Mouse (Mus musculus) splenic B cell, adult 2 months (primary cell): Measurements from ENCODE around the gene Copa.
A peak's percentile ranks its signal among the peaks of the same experiment; 100 is the strongest.

Source experiments
- DNase-seq: peaks from one replicate; pipeline ENCODE4 v3.0.0-alpha.2; 2011; ENCODE audit warnings: low read depth, low spot score
- H3K27me3 ChIP-seq: 2 replicates; pipeline ENCODE4 v1.6.1; 2012; ENCODE audit warnings: mild to moderate bottlenecking, low read length, moderate library complexity, mixed read lengths; ENCODE audit not compliant: control insufficient read depth, poor library complexity, insufficient read depth, severe bottlenecking
- H3K36me3 ChIP-seq: 2 replicates; pipeline ENCODE4 v1.6.1; 2012; ENCODE audit warnings: mild to moderate bottlenecking, low read length, moderate library complexity, mixed read lengths; ENCODE audit not compliant: control insufficient read depth, poor library complexity, insufficient read depth, severe bottlenecking

Gene Copa

GRCm38 (mm10) chr1:172082101-172082898 lies at the start of gene Copa, which contains the start of gene Ncstn:
Copa (plus strand) TSS chr1:172082529.
Ncstn (minus strand) TSS chr1:172082795.
- Histone ChIP-seq H3K27me3 (no peaks in the 10 kb centered on the region), H3K36me3 (peaks cover 10% of the 10 kb centered on the region)
- peak; percentile 92 for DNase-seq

- H3K36me3 ChIP-seq, result no peaks in the 10 kb centered on the region
- no peak for DNase-seq
Observed at GRCm38 (mm10) chr1:172046410-172046809, 35.9 kb upstream of the Copa start.

GRCm38 (mm10) chr1:172046938-172047337 lies 35.4 kb upstream of the Copa start:
- DNase-seq, result peak; percentile 83
- no peaks in the 10 kb centered on the region; the same call in 1 of the 2 replicates for H3K27me3 ChIP-seq
- H3K36me3 ChIP-seq, result no peaks in the 10 kb centered on the region

More at GRCm38 (mm10) chr1:172046410-172046809, 35.9 kb upstream of the Copa start:
- no peaks in the 10 kb centered on the region; the same call in 1 of the 2 replicates for H3K27me3 ChIP-seq

GRCm38 (mm10) chr1:172048241-172048734 lies 34.0 kb upstream of the Copa start:
- H3K36me3 ChIP-seq, result no peaks in the 10 kb centered on the region
- no peak for DNase-seq
- no peaks in the 10 kb centered on the region; the same call in none of the 2 replicates for H3K27me3 ChIP-seq

- DNase-seq, result no peak
- Histone ChIP-seq H3K36me3 (no peaks in the 10 kb centered on the region), H3K27me3 (peaks cover 2% of the 10 kb centered on the region)
Observed at GRCm38 (mm10) chr1:172049131-172049782, 33.1 kb upstream of the Copa start.

- DNase-seq, result no peak
- H3K27me3 ChIP-seq, result peaks cover 2% of the 10 kb centered on the region
- no peaks in the 10 kb centered on the region for H3K36me3 ChIP-seq
Observed at GRCm38 (mm10) chr1:172052766-172053279, 29.5 kb upstream of the Copa start.

GRCm38 (mm10) chr1:172053541-172054440 lies 28.5 kb upstream of the Copa start:
- peaks cover 2% of the 10 kb centered on the region for H3K27me3 ChIP-seq
- H3K36me3 ChIP-seq, result no peaks in the 10 kb centered on the region
- DNase-seq, result no peak

GRCm38 (mm10) chr1:172056251-172056650 lies 26.1 kb upstream of the Copa start:
- Histone ChIP-seq H3K36me3 (no peaks in the 10 kb centered on the region), H3K27me3 (peaks cover 2% of the 10 kb centered on the region; the same call in 1 of the 2 replicates)
- no peak for DNase-seq

GRCm38 (mm10) chr1:172057491-172057921 lies 24.8 kb upstream of the Copa start, which contains the start of gene Nhlh1:
Nhlh1 (minus strand) TSS chr1:172057573.
- no peak for DNase-seq
- H3K27me3 ChIP-seq, result 0 out of 2 replicates have a peak, but pooled peaks cover 2% of the 10 kb centered on the region
- no peaks in the 10 kb centered on the region for H3K36me3 ChIP-seq

GRCm38 (mm10) chr1:172058321-172058720 lies 24.0 kb upstream of the Copa start:
- Histone ChIP-seq H3K36me3 (no peaks in the 10 kb centered on the region), H3K27me3 (0 out of 2 replicates have a peak, but pooled peaks cover 2% of the 10 kb centered on the region)
- DNase-seq, result no peak

- Histone ChIP-seq H3K36me3 (no peaks in the 10 kb centered on the region), H3K27me3 (0 out of 2 replicates have a peak, but pooled peaks cover 2% of the 10 kb centered on the region)
- DNase-seq, result no peak
Observed at GRCm38 (mm10) chr1:172058874-172059273, 23.5 kb upstream of the Copa start.

- Histone ChIP-seq H3K27me3 (no peaks in the 10 kb centered on the region), H3K36me3 (peaks cover under 1% of the 10 kb centered on the region)
- DNase-seq, result no peak
Observed at GRCm38 (mm10) chr1:172060659-172061058, 21.7 kb upstream of the Copa start.

GRCm38 (mm10) chr1:172061217-172061616 lies 21.1 kb upstream of the Copa start:
- H3K27me3 ChIP-seq, result no peaks in the 10 kb centered on the region
- peaks cover 3% of the 10 kb centered on the region for H3K36me3 ChIP-seq
- DNase-seq, result no peak

GRCm38 (mm10) chr1:172062101-172062500 lies 20.2 kb upstream of the Copa start:
- H3K36me3 ChIP-seq, result peaks cover 7% of the 10 kb centered on the region
- DNase-seq, result no peak
- H3K27me3 ChIP-seq, result no peaks in the 10 kb centered on the region
